Mouse (Mus musculus) layer of hippocampus, adult 9-11 months (tissue): ENCODE results near the gene Cnbp.
A peak's percentile ranks its signal among the peaks of the same experiment; 100 is the strongest.

ENCODE experiments used
- DNase-seq: peaks from one replicate; pipeline ENCODE4 v3.0.0; 2022

Cnbp gene

DNA sequence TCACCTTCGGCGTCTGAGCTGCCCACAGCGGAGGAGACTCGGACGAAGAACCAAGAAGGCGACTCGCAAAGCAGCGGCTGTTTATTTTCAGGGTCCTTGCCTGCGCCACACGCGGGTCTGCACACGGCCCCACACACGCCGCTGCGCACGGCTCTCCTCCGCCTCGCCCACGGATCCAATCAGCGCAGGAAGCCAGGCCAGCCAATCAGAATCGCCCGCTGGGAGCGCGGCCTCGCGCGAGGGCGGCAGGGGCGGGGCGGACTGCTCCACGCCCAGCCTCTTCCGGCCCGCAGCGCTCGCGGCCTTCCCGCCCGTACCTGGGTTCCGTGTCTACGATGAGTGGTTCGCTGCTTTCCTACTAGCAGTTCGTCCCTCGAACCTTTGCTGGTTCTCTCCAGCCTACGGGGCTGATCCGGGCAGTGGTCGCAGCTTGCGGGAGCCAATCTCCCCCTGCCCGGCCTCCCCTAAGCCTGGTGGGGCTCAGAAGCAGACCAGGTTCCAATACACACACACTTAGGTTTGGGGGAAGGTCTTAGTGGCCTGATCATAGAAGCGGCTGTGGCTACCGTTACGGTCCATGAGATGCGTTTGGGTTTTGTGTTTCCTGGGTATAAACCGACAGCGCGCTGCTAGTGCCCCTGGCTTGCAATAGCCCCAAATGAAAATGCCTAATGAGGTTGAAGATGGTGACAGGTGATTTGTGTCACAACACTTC is at the start of gene Cnbp:
Gene Cnbp (minus strand): TSS at position 207 of the 715 bp plus-strand sequence.
- DNase-seq = peak; percentile 97

DNA sequence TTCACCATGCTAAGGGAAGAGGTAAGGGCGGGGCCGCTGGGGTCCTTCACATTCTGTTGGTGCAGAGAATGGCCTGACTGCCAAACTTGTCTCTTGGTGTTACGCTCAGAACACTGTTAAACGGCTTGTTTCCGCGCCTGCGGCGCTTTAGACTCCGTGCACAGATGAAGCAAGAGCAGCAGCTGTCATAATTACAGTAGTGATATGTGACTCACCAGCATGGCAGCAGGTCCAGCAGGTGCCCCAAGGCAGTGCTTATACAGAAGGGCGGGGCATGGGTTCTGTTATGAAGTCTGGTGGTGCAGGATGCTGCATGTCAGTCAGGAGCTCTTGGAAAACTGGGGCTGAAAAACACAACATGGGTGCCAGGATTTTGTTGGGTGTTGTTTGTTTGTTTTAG is 47.1 kb upstream of the Cnbp start:
- peak; percentile 76 for DNase-seq

DNA sequence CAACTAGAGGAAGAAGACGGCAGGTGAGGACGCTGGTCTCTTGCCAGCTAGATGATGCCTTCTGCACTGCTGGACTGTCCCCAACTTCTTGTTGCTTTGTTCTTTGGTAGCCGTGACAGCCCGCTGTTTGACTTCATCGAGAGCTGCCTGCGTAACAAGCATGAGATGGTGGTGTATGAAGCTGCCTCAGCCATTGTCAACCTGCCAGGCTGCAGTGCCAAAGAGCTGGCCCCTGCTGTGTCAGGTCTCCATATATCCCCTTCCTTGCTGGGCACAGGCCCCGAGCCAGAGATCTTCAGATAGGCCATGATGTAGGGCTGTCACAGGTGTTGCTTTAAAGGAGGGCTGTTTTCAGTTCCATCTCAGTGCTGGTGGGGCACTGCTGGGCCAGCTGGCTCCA is 43.0 kb upstream of the Cnbp start:
- DNase-seq = no peak

DNA sequence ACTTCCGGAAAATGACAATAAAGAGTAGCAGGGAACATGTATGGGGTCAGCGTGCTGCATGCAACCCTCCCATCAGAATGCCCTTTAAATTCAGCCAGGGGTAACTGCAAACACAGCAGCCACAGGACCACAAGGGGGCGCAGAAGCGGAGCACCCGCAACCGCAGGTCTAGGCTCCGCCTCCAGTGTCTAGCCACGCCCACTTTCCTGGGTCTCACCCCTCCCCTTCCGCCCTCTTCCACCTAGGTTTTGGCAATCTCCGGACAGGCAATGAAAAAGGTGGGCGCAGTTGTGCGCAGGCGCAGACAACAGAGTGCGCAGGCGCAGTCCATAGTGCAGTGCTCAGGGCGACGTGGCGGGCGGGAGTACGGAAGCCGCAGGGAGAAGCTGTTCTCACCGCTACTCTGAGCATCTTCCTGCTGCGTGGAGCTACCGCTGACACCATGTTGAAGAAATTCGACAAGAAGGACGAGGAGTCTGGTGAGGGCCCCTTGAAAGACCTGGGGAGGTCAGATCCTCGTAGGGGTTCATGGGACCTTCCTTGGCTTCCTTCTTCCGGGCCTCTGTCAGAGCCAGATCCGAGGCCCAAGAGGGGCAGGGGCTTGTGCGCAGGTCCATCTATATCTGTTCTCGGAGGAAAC is 36.8 kb upstream of the Cnbp start, which contains the start of gene Copg1:
Gene Copg1 (plus strand): TSS at position 221 of the 640 bp plus-strand sequence.
- peak; percentile 99 for DNase-seq

DNA sequence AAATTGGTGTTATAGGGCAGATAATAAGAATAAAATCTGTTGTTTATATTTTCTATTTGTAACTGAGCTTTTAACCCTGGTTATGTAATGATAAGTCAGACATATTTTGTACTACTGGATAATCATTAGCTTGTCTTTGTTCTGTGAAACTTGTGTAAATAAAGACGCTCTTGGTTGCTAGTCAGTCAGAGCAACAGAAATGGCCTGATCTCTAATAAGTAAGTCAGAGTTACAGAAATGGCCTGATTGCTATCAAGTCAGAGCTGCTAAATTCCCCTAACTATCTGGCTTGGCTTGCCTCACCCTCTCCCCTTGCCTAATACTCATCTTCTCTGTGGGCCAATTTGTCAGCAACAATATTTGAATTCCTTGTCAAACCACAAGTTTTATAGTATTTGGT is 35.8 kb upstream of the Cnbp start:
- no peak for DNase-seq

DNA sequence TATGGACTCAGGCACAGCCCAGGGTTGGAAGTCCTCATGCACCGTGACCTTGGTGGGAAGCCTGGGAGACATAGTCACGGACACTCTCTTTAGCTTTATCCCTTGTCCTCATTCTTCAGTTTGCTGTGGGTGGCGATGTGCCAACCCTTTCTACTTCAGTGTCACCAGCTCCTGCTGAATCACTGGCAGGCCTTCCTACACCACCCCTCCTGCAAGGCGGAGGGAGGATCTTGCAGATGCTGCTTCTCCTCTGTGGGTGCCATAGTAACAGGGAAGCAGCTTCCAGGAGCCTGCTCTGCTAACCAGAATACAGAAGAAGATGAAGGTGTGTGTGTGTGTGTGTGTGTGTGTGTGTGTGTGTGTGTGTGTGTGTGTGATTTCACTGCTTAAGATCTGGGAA is 31.9 kb upstream of the Cnbp start:
- DNase-seq = peak; percentile 87

DNA sequence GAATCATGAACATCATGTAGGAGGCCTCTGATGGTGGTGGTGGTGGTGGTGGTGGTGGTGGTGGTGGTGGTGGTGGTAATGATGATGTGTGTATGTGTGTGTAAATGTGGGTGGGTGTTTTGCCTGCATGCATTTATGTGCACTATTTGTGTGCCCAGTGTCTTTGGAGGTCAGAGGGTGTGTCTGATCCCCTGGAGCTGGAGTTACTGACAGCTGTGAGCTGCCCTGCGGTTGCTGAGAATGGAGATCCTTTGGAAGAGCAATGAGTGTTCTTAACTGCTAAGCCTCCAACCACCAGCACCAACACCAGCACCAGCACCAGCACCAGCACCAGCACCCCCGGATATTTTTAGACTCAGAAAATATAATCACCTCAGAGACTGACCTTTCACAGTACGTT is 31.3 kb upstream of the Cnbp start:
- DNase-seq = no peak

DNA sequence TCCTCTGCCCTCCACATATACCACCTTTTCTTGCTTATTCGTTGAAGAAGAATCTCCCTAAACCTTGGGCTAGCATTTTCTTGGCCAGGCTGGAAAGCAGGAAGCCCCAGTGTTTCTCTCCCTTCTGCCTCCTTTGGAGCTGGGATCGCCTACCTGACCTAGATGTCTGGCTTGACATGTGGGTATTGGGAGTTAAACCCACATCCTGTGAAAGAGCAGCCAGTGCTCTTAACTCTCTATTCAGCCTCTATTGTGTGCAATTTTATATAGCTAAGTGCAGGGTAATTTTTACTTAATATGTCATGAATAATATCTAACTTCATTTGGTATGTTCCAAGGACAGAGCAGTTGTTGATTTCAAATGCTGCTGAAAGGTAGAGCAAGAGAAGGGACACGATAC is 28.7 kb upstream of the Cnbp start:
- no peak for DNase-seq

DNA sequence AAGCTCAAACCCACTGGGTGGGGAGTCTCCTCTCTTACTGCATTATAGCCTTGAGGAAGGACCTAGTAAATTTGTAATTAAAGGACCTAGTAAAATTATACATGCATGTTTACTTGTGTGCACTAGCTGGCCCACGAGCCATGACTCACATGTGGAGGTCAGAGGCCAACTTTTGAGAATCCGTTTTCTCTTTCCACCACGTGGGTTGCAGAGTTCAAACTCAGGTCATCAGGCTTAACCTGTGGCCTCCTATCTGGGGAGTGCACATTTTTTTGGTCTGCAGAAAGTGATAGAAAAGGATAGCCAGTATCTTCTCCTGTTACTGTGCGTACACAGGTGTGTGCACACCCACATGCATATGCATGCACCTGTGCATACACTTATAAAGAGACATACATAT is 28.1 kb upstream of the Cnbp start:
- DNase-seq = no peak

DNA sequence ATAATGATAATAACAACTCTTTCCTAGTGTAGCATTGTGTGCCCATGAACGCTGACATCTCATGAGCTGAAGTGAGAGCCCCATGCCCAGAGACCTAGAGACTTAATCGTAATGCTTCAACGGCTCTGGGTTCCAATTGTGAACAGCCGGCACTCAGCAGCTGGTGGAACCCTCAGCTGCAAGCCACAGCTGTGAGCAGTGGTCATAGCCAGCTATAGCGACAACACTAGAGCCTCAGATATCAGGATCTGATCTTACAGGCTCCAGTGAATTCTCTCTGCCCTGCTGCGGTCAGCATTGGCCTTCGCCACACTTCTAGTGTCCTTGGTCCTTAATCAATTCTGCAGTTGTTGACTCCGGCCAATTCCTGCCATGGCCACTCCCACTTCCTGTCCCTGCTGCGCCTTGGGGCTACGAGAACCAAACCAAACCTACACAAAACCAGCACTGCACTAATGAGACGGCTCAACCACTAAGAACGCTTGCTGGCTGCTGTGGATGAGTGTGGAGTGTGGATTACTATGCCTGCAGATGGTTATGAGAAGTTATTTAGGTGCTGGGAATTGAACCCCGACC is 25.2 kb upstream of the Cnbp start:
- no peak for DNase-seq

DNA sequence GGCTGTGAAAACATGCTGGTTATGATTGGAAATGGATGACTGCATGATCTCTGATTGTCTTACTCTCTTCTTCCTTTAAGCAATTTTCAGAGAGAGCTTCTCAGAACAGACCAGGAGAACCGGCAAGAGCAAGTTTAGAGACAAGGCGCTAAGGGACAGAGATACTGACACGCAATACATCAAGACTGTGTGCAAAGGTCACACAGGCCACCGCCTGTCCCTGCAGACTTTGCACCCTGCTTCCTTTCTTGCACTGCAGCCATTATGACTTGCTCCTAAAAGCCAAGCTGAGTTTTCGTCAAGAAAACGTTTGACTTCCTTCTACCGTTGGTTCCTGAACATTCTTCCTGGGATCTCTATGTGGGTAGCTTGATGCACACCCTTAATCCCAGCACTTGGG is 24.7 kb upstream of the Cnbp start:
- DNase-seq = no peak

DNA sequence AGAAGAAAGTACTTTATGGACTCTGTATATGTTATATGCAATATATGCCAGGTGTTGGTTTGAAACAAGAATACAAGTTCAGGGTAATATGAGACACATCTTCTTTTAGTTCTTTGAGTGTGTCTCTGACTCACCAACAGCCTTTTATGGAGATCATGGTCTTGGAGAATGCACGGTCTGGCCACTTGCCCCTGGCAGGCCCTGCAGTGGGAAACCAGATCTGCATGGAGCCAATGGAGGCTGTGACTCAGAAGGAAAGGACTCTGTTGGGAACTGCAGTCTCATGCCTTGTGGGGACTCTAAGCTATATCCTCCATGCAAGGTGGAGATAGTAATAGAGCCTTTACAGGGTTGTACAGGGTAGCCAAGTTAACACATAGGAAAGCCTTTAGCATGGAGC is 24.2 kb upstream of the Cnbp start:
- DNase-seq = no peak

DNA sequence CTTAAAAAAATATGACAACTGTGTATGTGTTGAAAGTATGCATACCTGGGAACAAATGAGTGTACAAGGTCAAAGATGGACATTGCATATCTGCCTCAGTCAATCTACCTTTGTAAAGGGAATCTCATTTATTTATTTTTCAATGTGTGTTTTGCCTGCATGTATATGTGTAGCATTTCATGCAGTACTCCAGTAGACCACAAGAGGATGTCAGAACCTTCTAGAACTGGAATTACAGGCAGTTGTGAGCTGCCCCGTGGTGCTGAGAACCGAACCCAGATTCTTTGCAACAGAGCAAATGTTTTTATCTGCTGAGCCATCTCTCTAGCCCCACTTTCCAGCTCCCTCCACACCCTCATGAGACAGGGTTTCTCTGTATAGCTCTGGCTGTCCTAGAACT is 23.1 kb upstream of the Cnbp start:
- no peak for DNase-seq

DNA sequence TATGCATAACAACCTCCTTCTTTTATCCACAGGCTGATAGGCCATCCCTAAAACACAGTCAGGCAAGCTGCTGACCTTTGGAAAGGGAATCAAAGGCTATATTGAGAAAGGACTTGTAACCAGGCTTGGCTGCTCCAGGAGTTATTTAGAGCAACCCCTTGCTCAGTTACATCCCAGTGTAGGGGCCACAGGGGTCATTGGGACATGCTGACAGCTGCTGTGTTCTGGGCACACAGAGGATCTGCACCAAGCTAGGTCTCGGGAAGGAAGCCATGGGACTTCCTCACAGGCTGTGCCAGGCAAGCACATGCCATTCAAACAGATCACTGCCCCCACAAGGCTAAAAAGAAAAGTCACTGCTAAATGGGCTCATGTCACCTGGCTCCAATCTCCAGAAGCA is 22.2 kb upstream of the Cnbp start:
- DNase-seq = no peak

DNA sequence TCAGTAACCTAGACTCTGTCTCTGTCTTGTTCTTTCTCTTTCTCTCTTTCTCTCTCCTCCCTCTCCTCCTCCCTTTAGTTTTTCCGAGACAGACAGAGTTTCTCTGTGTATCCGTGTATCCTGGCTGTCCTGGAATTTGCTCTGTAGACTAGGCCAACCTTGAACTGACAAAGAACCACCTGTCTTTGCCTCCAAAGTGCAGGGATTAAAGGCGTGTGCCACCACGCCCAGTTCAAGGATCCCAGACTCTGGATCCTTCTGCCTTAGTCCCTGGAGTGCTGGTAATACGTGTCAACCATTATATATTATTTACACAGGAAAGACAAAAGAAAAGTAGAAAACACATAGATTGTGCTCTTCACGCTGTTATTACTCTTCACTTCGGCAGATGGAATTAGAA is 20.3 kb upstream of the Cnbp start:
- no peak for DNase-seq

DNA sequence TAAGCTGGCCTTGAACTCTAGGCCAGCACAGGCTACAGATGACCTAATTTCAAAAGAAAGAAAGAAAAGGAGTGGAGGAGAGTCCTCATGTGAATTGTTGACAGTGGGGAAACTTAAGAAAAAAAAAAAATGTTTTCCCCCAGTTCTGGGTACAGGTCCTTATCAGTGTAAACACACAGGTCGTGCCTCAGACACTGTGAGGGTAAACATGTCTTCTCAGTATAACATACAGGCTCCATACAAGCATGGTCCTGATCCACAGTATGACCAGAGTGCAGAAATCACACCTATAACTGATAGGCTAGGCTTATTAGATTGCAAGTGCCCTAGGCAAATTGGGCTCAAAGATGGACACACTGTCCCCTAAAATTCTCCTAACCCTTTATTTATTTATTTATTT is 19.5 kb upstream of the Cnbp start:
- no peak for DNase-seq

DNA sequence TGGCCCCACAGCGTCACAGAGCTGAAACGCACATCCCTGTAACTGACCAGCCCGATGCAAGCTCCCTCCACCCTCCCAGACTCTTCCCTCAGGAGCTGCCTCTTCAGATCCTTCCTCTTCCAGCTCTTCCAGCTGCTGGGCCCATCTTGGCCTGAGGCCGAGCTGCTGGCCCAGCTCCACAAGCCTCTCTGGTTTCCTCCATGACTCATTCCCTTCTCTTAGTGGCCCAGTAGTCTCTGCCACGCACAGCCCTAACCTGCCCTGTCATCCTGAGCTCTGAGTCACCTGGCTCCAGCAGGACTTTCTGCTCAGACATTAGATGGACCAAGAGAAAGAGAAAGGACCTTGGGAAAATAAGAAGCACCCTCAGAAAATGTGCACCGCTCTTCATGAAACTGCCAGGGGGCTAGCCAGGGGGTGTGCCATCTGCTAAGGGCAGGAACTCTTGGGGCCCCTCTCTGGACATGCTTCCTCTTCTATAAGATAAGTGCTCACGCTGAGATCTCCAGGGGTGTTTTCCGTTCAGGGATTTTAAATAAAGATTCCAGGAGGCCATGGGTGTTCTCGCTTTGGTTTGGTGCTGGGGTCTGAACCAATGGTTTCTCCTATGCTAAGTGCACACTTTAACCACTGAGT is 18.1 kb upstream of the Cnbp start:
- no peak for DNase-seq

DNA sequence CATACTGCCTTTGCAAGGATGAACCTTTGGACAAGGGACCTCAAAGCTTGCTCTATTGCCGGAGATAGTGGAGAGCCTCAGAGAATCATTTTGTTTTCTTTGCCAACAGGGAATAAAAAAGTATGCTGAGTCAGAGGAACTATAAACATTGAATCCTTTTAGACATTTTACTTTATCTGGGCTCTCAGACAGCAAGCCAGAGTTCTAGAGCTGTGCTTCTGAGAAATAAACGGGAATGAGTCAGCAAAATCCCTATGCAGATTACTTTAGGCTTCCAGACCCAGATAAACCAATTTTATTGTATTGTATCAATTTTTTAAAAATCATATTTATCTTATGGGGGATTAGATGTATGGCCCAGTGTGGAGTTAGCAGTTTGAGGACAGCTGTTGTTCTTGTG is 16.4 kb upstream of the Cnbp start:
- no peak for DNase-seq

DNA sequence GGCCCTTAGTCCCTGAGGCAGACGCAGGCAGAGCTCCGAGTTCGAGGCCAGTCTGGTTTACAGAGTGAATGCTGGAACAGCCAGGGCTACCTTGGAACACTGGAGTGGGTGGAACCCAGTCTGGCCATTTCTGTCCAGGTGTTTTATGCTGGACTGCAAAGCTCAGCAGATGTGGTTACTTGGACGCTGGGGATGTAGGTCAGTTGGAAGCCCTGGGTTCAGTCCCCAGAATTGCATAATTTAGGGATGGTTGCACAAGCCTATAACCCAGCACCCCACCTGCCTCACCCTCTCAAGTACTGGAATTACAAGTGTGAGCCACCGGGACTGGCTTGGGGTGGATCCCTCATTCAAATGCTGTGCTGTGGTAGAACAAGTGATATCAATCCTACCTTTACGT is 15.3 kb upstream of the Cnbp start:
- DNase-seq = no peak

DNA sequence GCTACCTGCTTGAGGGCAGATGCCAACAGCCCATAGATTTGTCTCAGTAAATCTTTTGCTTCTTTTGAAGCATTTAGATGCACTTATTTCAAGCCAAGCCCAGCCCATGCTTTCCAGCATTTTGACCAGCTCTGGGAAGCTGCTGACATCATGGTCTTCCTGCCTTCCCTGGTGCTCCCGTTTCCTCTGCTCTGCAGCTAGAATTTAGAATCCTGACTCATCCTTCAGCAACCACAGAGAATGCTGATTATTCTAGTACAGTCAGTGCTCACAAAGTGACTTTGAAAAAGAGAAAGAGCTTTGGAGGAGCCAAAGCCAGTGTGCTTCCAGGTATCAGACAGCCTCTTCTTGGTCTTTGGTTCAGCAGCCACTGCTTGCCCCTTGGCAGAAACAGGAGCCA is 6.2 kb upstream of the Cnbp start:
- DNase-seq = no peak

DNA sequence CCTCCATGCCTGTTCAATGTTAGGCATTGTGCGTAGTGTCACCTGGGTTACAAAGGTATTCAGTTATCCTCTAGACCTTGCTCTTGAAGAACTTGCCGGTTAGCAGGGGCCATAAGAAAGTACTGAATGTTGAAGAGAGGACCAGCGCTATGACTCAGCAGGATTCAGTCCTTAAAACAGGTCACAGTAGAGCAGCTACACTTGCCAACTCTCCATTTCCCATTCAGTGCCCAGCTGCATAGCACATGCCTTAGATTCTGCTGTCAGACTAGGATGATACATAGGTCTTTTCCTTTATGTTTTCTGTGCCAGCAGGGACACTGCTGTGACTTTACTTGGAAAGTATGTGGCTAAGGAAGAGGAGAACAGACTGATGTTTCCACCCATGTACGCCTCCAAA is 2.5 kb upstream of the Cnbp start:
- no peak for DNase-seq

DNA sequence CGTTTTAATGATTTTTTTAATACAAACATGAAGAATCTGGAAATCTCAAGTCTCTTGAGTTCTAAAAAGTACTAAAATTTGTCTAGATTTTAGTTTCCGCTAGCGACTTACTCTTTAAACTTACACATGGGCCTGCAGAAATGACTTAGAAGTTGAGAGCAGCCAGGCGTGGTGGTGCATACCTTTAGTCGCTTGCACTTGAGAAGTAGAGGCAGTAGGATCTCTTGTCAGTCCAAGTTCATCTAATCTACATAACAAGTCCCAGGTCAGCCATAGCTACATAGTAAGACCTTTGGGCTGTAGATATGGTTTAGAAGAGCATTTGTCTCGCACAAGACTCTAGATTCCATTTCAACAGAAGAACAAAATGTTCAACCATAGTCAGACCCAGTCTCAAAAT is 965 bp upstream of the Cnbp start:
- DNase-seq = no peak

DNA sequence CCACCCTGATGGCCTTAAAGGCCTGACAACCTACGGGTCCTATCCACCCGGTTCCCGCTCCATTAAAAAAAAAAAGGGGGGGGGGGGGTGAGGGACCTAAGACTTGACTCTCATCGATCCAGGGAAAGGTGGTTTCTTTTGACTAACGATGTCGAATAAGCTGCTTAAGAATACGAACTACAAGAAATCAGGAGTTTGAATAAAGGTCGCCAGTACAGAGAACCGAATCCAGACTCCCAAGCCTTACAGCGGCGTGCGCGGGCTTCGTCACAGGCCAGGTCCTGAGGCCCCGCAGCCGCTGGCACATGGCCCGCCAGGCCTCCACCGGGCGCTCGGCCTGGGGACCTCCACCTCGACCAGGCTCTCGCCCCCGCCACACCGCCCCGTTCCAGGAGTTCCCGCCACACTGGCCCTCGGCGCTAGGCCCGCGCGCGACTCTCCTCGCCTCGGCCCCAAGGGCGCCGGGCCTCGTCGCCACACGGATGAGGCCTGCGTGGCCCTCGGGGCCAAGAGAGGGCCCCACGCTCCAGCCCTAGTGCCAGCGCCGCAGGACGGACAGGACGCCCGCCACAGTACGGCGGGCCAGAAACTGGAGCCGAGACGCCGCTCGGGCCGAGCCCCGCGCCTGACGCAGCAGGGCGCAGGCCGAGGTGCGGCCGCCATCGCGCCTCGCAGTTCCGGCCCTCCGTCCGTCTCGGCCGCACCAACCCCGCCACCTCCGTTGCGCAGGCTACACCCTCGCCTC is 579 bp downstream of the Cnbp start:
- DNase-seq = no peak

DNA sequence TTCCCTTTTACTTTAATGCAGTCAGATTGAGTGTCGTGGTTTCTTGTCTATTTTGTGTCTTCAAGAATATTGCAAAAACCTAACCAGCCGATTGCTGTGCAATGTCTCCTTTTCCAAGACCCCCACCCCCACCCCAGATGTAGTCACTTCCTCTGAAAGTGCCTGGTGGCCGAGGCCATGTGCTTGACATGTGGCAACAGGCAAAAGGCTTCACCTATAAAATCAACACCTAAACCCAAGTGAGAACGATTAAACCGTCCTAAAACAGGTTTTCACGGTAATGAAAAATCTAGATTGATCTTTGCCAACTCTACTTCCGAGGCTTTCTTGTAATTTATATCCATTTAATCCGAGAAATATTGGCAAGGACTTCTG is 1.1 kb downstream of the Cnbp start:
- DNase-seq = no peak
